Mouse (Mus musculus) cerebellum, adult 11 months (tissue): ENCODE results near the gene Dtx2.

Experiments used
- DNase-seq: peaks from one replicate; pipeline ENCODE4 v3.0.0; 2022

The Dtx2 gene

DNA sequence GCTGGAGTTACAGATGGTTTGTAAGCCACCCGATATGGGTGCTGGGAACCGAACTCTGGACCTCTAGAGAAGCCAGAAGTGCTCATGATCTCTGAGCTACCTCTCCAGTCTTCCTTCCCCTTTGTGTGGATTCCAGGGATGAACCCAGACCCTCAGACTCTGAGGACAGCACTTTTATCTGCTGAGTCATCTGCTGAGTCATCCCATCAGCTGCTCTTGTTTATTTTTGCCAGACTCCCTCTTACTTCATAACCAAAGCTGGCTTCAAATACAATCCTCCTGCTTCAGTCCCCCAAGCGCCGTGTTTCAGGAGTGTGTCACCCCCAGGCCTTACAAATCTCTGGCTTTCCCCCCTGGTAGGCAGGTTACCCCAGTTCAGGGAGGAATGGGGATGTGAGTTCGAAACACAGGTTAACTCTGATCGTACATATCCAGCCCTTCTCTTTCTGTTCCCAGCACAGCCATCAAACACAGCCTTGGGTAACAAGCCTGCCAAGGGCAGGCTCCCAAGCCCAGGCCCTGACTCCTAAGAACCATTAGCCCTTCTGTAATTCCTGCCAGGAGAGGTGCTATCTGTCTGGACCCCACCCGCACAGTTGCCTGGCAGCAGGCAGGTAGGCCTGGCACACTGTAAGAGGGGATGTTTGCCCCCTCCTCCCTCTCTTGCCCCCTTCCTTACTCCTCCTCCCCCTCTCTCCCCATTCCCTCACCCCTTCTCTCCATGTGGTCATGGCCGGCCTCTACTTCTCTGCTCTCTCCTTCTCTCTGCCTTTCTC, 18.5 kb upstream of the Dtx2 start:
- no peak for DNase-seq

DNA sequence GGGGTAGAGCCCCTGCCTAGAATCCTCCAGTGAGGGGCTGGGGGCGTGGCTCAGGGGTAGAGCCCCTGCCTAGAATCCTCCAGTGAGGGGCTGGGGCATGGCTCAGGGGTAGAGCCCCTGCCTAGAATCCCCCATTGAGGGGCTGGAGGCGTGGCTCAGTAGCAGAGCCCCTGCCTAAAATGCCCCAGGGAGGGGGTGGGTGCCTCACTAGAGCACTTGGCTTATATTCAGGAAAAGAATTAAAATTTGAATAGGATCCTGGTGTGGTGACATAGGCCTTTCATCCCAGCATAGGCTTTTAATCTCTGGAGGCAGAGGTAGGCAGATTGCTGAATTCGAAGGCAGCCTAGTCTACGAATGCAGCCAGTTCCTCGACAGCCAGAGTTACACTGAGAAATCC, 15.2 kb upstream of the Dtx2 start:
- DNase-seq, result no peak

DNA sequence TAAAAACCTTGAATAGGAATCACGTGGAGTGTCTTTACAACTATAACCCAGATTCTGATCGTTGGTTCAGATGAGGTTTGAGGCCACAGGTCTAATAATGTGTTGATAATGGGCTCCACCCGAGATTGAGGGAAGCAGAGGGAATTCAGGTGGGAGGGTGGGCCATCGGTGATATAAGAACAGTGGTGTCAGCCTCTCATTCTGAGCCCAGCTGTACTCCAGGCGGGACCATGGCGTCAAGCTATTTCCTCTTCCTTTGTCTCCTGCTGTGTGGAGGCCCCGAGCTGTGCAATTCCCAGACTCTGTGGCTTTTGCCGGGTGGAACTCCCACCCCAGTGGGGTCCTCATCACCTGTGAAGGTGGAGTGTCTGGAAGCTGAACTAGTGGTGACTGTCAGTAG, 14.7 kb upstream of the Dtx2 start, which contains the start of gene Zp3:
TSS of gene Zp3 (plus strand) at position 196 of the 400 bp plus-strand sequence.
- no peak for DNase-seq

DNA sequence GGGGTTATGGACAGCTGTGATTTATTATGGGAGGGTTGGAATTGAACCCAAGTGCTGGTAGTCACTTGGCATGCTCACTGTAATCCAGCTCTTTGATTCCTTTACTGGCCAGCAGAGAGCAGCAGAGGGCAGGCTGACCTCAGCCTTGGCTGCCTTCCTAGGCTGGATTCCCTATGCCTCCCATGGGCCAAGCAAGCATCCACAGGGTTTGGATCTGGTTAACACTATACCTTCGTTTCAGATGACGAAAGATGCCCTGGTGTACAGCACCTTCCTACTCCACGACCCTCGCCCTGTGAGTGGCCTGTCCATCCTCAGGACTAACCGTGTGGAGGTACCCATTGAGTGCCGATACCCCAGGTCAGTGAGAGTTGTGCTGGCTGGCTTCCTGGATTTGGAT, 12.2 kb upstream of the Dtx2 start:
- peak; percentile 65 for DNase-seq

DNA sequence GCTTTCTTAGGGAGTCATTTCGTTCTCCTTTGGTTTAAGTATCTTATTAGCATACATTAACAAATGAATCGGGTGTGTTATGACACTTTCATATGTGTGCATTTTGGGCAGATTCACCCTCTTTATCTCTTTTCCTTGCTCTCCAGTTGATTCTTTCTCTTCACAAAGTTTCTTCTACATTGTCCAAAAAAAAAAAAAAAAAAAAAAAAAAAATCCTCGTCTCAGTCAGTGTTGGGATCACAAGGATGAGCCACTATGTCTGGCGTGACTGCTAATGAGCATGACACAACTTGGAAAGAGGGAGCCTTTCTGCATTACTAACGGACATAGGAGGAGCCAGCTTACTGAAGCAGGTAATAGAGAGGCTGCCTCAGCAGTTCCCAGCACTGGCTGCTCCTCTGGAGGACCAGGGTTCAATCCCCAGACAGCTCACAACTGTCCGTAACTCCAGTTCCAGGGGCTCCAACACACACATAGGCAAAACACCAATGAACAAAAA, 10.0 kb upstream of the Dtx2 start:
- DNase-seq, result no peak

DNA sequence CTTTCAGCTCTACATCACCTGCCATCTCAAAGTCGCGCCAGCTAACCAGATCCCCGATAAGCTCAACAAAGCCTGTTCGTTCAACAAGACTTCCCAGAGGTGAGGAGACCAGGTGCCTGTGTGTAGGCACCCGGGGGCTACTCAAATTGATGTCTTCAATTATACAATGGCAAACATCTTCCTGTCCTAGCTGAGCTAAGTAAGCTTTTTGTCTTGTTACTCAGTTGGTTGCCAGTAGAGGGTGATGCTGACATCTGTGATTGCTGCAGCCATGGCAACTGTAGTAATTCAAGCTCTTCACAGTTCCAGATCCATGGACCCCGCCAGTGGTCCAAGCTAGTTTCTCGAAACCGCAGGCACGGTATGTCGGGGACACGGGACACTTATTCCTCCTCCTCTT, 7.4 kb upstream of the Dtx2 start:
- DNase-seq, result no peak

DNA sequence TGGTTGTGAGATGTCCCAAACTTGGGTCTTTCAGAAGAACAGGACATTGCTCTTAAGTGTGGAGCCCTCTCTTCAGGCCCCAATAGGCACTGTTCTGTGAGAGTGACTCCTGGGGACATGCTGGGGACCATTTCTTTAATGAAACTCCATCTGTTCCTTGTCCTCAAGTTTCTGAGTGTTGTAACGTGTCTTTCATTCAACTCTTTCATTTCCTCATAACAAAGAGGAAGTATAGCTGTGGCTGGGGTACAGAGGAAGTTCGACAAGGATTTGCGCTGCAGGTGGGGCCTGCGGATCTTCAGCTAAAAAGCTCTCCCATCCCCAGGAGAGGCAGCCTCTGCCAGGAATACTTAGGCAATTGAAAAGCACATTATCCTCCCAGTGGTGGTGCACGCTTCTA, 4.0 kb upstream of the Dtx2 start:
- no peak for DNase-seq

DNA sequence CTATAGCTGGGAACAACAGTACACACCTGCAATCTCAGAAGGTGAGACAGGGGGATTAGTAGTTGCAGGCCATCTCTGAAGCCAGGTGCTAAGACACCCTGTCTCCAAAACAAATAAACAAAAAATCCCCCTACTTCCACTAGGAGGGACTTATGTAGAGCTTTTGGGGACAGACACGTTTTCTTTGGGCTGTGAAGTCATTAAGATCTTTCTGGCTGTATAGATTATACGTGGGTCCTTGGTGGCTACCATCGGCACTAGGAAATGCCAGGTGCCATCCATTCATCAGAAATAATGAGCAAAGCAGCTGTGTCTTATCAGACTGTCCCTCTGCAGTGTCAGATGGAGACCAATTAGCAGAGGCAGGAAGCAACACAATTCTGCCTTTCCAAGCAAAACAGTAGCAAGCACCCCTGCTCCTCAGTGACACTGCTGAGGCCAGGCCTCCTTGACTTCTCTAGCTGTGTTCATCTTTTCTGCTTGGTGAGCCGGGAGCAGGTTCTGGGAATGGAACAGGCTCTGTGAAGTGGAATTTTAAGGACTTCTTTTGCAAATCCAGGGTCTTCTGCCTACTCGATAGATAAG, 1.1 kb upstream of the Dtx2 start:
- no peak for DNase-seq

DNA sequence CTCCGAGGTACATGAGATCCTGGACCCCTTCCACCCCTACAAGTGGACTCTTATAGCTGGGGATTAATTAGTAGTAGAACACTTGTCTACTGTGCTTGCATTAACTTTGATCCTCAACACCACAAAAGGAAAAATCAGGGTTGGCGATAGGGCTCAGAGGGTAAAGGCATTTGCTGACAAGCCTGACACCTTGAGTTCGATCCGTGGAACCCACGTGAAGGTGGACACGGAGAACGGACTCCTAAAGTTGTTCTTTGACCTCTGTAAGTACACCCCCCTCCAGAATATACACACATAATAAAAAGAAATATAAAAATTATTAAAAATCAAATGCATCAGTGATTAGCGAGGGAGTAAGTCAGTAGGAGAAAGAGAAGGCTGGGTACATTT, 270 bp upstream of the Dtx2 start:
- peak; percentile 11 for DNase-seq

DNA sequence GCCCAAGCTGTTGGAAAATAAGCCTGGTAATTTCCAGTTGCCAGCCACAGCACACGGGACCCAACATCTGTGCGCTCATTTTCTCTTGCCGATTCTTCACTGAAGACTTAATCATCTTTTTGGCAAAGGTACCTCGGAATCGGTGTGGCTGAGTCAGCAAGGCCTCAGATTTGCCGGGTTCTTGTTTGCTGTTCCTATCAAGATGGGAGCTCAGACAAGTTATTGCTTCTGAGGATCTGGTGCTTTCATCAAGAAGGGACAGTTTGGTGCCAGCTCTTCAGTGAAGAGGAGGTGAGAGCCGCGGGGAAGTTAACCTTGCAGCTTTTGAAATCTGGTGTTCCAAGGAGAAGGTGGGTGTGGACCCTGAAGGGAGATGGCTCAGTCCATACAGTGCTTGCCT, 1.6 kb downstream of the Dtx2 start:
- DNase-seq, result no peak

DNA sequence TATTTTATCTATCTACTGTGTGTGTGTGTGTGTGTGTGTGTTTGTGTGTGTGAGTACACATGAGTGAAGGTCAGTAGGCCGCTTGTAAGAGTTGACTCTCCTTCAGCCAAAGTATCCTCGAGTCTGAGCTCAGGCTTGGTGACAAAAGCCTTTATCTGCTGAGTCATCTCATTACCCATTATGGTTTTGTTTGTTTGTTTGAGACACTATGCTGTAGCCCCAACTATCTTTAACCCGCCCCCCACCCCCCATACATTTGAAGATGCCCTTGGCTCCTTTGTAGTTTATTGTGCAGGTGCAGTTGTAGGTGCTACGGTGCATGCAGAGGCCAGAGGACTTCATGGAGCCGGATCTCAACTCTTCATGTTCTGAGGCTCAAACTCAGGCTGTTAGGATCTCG, 6.6 kb downstream of the Dtx2 start:
- no peak for DNase-seq

DNA sequence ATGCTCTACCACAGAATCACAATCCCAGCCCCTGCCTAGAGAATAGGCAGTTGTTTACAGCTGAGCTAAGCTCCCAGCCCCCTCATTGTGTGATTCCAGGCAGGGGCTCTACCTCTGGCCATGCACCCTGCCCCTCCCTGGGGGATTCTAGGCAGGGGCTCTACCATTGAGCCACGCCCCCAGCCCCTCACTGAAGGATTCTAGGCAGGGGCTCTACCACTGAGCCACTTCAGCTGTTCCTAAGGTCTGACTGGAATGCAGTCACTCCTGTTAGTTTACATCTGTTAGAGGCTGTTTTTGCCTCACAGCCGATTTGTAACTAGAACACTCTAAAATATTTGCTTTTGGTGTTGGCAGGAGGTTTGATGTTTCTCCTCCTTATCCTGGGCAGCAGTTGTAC, 7.7 kb downstream of the Dtx2 start:
- DNase-seq, result no peak

DNA sequence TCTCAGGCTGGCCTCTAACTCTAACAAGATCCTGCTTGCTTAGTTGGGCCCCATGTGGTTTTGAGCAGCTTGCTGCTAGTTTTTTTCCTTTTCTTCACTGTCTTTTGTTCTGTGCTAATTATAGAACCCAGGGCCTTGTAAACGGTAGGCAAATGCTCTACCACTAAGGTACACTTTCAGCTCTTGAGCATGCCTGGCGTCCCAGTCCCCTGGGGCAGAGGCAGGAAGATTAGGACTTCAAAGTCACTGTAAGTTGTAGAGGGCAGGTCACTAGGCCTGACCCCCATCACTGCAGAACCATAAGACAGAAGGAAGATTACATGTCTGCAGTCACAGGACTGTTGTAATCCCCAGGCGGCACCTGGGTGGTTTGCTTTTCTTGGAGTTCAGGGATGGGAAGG, 8.2 kb downstream of the Dtx2 start:
- DNase-seq, result no peak

DNA sequence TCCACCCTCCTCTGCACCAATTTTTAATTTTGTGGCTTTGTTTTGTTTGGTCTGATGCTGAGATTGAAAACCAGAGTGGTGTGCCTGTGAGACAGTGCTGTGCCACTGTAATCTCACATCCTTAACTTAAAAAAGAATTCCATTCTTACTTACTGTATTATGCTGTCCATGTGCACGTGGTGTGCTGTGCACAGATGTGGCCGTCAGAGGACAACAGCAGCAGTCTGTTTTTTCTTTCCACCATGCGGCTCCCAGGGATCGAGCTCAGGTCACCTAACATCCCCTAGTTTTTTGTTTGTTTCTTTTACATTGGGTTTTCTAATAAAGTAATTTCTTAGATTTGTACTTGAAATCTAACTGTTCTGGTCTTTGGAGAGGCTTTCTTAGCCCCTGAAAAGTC, 9.9 kb downstream of the Dtx2 start:
- no peak for DNase-seq

DNA sequence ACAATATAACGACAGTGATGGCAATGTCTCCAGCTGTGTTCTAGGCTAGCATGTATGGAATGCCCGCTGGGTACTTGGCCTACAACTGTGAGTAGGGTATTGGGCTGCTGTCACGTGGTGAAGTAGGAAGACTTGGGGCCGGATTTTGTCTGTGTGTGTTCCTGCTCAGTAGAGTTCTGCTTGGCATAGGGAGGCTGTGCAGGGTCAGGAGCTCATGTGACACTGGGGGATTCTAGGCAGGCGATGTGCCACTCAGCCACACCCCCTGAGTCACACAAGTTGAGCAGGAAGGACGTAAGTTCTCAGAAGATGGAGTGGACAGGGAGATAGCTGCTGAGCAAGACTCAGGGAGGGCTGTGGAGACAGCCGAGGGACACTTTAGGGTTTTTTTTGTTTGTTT, 13.1 kb downstream of the Dtx2 start:
- DNase-seq, result no peak

DNA sequence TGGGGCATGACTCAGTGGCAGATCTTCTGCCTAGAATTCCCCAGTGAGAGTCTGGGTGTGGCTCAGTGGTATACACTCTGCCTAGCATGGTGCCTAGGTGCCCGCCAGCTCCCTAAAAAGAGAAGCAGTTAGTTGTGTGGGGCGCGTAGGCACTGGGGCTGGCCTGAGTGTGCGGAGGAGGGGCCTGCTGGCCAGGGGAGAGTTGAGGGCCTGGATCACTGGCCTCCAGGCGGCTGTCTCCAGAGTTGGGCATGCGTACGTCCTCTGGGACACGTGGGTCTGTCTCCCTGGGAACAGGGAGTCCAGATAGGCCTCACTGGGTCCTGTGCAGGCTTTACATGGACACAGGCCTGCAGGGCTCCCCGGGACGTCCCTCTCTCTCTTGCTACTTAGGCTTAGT, 20.3 kb downstream of the Dtx2 start:
- no peak for DNase-seq

DNA sequence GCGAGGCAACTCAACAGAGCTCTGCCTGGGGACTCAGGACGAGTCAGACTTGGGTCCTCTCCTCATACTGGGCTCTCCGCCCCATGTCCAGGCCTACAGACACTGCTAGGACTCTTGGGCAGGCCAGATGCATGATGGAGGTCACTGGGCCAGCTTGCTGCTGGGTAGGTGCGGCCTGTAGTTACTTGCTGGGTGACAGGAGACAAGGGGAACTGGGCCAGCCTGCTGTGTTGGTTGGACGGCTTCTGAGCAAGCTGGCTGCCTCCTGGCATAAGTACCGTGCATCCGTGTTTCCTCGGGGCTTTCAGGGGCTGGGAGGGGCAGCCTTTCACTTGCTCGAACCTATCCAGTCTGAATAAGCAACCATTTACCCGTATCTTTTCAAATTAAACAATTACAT, 21.0 kb downstream of the Dtx2 start:
- DNase-seq, result no peak

DNA sequence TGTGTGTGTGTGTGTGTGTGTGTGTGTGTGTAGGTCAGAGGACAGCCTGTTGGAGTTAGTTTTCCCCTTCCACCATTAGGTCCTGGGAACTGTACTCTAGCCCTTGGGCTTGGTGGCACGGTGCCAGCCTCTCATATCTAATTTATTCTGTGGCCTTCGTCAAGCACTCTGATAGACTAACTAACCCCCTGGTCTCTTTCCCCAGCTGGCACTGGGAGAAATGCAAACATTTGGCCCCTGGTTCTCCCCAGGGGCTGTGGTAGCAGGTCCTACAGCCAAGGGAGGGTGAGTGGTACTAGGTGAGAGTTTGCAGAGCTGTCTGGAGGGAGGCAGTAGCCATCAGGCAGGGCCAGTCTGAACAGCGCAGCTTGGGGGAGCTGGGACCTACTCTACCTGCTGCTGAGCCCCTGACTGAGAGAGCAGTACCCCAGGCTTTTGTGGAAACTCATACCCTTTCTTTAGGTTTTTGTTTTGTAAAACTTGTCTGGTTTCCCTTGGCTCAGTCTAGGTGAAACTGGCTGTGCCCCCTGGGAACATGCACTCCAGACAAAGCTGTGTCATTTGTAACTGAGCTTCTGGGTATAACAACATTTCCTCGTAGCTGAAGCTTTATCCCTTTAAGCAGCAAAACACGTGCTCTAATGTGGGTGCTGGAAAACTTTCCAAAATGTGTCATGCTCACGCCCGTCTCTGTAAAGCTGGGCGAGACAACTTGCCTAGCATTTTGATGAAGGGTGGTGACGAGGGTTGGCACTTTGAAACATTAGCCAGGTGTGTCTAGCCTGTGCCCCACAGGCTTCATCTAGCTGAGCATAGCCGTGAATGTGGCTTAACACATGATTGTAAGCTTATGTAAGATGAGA, 21.6 kb downstream of the Dtx2 start:
- DNase-seq, result no peak

DNA sequence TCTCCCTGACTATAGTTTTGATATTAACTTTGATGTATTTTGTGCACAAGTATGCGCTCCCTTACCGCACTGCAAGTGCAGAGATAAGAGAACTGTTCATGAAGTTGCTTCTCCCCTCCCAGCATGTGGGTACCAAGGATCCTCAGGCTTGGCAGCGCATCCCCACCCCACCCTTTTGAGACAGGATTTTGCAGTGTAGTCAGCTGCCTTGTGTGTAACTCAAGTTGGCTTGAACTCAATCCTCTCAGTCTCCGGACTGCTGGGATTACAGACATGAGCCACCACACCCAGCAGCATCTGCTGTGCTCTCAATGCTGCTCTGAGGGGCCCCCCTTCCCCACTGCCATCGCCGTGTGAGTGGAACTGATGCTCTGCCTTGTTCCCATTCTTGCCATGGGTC, 22.7 kb downstream of the Dtx2 start:
- no peak for DNase-seq

DNA sequence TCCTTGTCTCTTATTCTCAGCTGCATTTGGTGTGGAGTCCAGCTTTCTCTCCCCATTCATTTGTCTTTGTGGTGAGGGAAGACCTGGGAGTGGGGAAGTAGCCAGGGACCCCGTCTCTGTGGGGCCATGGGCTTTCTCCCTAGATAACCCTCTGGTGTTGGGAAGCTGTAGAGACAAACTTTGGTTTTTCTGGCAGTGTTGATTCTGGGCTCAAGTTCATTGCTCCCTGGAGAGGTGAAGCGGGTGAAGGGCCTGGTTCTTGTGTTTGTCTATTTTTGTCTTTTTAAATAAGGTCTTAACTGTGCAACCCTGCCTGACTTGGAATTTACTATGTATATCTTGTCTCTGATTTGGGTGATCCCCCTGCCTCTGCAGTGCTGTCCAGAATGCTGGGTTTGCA, 24.1 kb downstream of the Dtx2 start:
- DNase-seq, result no peak

DNA sequence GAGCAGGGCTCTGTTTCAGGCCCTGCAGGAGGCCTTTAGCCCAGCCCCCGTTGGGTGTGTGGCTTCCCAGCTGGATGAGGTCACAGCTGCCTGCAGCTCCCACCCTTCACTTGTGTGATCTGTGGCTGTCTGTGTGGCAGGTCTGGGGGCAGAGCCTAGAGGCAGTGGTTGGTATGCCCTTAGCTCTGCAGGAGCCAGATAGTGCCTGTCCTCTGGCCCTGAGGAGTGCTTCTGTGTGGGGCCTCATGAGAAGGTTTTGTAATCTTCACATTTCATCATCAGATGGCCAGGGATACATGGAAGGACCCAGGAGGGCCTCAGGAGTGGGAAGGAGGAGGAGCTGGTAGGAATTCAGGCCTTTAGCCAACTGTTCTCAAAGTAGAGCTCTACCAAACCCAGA, 25.3 kb downstream of the Dtx2 start:
- DNase-seq, result no peak

DNA sequence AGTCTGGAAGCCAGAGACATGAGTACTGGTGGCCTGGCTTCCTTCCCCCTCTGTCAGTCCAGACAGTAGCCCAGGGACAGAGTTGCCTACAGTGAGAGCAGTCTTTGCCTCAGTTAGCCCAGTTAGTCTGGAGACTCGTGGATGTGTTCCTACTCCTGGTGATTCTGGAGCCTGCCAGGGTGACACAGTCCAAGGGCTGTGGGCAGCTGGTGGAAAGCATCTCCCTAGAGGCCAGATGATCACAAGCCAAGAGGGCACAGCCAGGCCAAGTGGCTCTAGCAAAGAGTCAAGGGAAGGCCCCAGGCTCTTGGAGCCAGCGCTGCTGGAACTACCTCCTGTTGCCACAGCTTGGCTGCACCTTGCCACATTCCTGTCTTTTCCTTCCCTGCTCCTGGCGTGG, 31.1 kb downstream of the Dtx2 start:
- DNase-seq, result peak; percentile 28

DNA sequence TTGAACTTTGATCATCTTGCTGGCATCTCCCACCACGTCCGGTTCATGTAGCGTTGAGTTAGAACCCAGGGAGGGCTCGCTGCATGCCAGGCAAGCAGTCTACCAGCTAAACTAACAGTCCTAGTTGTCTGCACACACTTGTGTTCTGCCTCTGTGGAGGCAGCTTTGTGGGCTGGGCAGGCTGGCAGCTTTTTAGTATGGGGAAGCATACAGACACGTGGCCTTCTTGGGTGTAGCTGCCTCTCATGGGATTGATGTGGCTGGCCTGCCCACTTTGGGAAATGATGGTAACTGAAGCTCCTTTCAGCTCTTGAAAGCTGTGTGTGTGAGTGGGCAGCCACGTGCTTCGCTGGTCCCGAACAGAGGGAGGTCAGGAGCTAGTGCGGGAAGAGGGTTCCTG, 32.3 kb downstream of the Dtx2 start:
- DNase-seq, result no peak
